Mouse (Mus musculus): Measurements from ENCODE around the gene Tex52.

The Tex52 gene

GRCm38 (mm10) chr6:128429300-128429699 lies 54.0 kb downstream of the Tex52 start:
- no peak for DNase-seq (ENCODE audit: extremely low spot score)

GRCm38 (mm10) chr6:128429826-128430225 lies 54.6 kb downstream of the Tex52 start:
- no peak for DNase-seq (ENCODE audit: extremely low spot score)

GRCm38 (mm10) chr6:128432356-128432915 lies 57.2 kb downstream of the Tex52 start:
- DNase-seq (ENCODE audit: extremely low spot score) = no peak

GRCm38 (mm10) chr6:128433566-128433965 lies 58.3 kb downstream of the Tex52 start:
- DNase-seq (ENCODE audit: extremely low spot score) = no peak

All from embryo, embryonic 9.5 days (tissue).